Comparison of ENCODE assay signal across 29 mouse cellular contexts in genomic region chr9:57750901-57751300, GRCm38 (mm10). TPM values are rescaled to one million over a fixed set of nuclear protein-coding genes. Genes with fewer than 3 reads are reported as not detected.
DNase-seq lines count a peak whose midpoint lies in the region; TF ChIP-seq lines count a peak whose summit lies in the region.
"Had no signal": no experiment of that assay in that cellular context is flagged by ENCODE, and none has a peak within 500 bp of the region (broad histone marks: within the 10 kb centered on the region; RNA-seq: fewer than 3 reads in every experiment).

No protein-coding gene starts in this region.

- no peak overlapping the region for H3K9ac ChIP-seq in MEL (ENCODE audit: control insufficient read depth, low read depth, low read length, poor library complexity, severe bottlenecking)
- H3K9ac ChIP-seq: embryonic facial prominence, embryonic 13.5 days; forebrain, embryonic 12.5 days; forebrain, embryonic 15.5 days; heart, embryonic 12.5 days; heart, embryonic 15.5 days; hindbrain, embryonic 13.5 days had no signal

- peaks cover 0 to 5% of the 10 kb centered on the region in 2 experiments; a peak in 2 of 4 replicates for H3K4me1 ChIP-seq in MEL (ENCODE audit: control insufficient read depth in 1 of 2, insufficient read depth in 2 of 2, low read length in 2 of 2)
- H3K4me1 ChIP-seq: embryonic facial prominence, embryonic 10.5 days; embryonic facial prominence, embryonic 13.5 days; forebrain, embryonic 12.5 days; forebrain, embryonic 15.5 days; heart, embryonic 12.5 days; hindbrain, embryonic 10.5 days; hindbrain, embryonic 13.5 days had no signal

- H3K27ac ChIP-seq in layer of hippocampus, adult 2 months: peak overlapping the region; percentile 64
- H3K27ac ChIP-seq in MEL (ENCODE audit: control insufficient read depth, low read depth, low read length): no peak overlapping the region
- H3K27ac ChIP-seq: embryonic facial prominence, embryonic 10.5 days; embryonic facial prominence, embryonic 13.5 days; forebrain, embryonic 12.5 days; forebrain, embryonic 15.5 days; heart, embryonic 15.5 days; hindbrain, embryonic 10.5 days; hindbrain, embryonic 13.5 days had no signal

- no peak for TF ChIP-seq EP300 in MEL (IDR thresholded peaks at IDR 0.05; ENCODE audit: low read depth in 1 of 2, low read length in 2 of 2)

- H3K9me3 ChIP-seq in MEL (replicated peaks; ENCODE audit: insufficient read depth, low read length): no peaks in the 10 kb centered on the region
- H3K9me3 ChIP-seq: embryonic facial prominence, embryonic 10.5 days; embryonic facial prominence, embryonic 13.5 days; forebrain, embryonic 12.5 days; forebrain, embryonic 15.5 days; heart, embryonic 12.5 days; heart, embryonic 15.5 days; hindbrain, embryonic 10.5 days; hindbrain, embryonic 13.5 days had no signal

- H3K4me3 ChIP-seq in layer of hippocampus, adult 2 months: no peak overlapping the region
- H3K4me3 ChIP-seq in MEL (ENCODE audit: control insufficient read depth in 1 of 2, insufficient read depth in 1 of 2, low read depth in 2 of 2, low read length in 2 of 2): no peak overlapping the region
- no peak overlapping the region for H3K4me3 ChIP-seq in myocyte
- H3K4me3 ChIP-seq: embryonic facial prominence, embryonic 10.5 days; embryonic facial prominence, embryonic 13.5 days; erythroblast, embryonic 14.5 days; forebrain, embryonic 12.5 days; forebrain, embryonic 15.5 days; heart, embryonic 12.5 days; heart, embryonic 15.5 days; hindbrain, embryonic 10.5 days; hindbrain, embryonic 13.5 days had no signal

- peaks cover 7 to 34% of the 10 kb centered on the region in 2 experiments; a peak in 3 of 4 replicates for H3K36me3 ChIP-seq in MEL (ENCODE audit: control insufficient read depth in 1 of 2, insufficient read depth in 2 of 2, low read length in 2 of 2)
- H3K36me3 ChIP-seq in myocyte (ENCODE audit: control insufficient read depth, insufficient read depth): peaks cover 68% of the 10 kb centered on the region

- no peak for DNase-seq in layer of hippocampus, adult 2 months (ENCODE audit: low spot score in 2 of 2)
- DNase-seq in layer of hippocampus, adult 9-11 months: no peak
- peak; percentile 5 for DNase-seq in thymus, postnatal 14 days
- no peak for DNase-seq in thymus, postnatal 25 days
- no peak for DNase-seq in MEL (ENCODE audit: low read depth, low spot score)
- DNase-seq in left cerebral cortex, adult 18-20 months (ENCODE audit: low spot score in 2 of 2): no peak
- DNase-seq: adrenal gland, adult 8-10 months; adrenal gland, postnatal 25 days; B cell, adult 2 months; cerebellum, adult 11-12 months; cerebellum, adult 8-10 months; cerebellum, postnatal 10 days; cerebellum, postnatal 36 days; embryo, embryonic 11 days; gastrocnemius, postnatal 10 days; gastrocnemius, postnatal 36 days; heart, adult 11 months; heart, postnatal 10 days; heart, postnatal 36 days had no signal

- TF ChIP-seq RAD21 in MEL (IDR thresholded peaks at IDR 0.05; ENCODE audit: low read depth, low read length): no peak

- no peak; a peak in 1 of 4 replicates for TF ChIP-seq POLR2A in MEL (IDR thresholded peaks at IDR 0.05; ENCODE audit: control insufficient read depth in 1 of 2, insufficient read depth in 1 of 2, low read depth in 1 of 2, low read length in 2 of 2, poor library complexity in 1 of 2)
- peak; percentile 13 for TF ChIP-seq POLR2A in myocyte (IDR thresholded peaks at IDR 0.05; ENCODE audit: insufficient read length, low read depth)

- H3ac ChIP-seq in myocyte (ENCODE audit: control insufficient read depth, insufficient read length): no peak overlapping the region

- H3K79me2 ChIP-seq in MEL (ENCODE audit: control insufficient read depth, insufficient read depth, low read length, poor library complexity) (no peaks in the 10 kb centered on the region), myocyte (ENCODE audit: control insufficient read depth, insufficient read depth) (no peaks in the 10 kb centered on the region)

- no peak for TF ChIP-seq CTCF in layer of hippocampus, adult 2 months (conservative IDR thresholded peaks at IDR 0.05)
- TF ChIP-seq CTCF in MEL (IDR thresholded peaks at IDR 0.05 in 2 of 3, conservative IDR thresholded peaks at IDR 0.05 in 1 of 3; ENCODE audit: control insufficient read depth in 1 of 3, insufficient read depth in 1 of 3, low read depth in 2 of 3, low read length in 3 of 3, poor library complexity in 1 of 3, severe bottlenecking in 1 of 3): no peak

- no peaks in the 10 kb centered on the region for H3K27me3 ChIP-seq in MEL (ENCODE audit: control insufficient read depth in 1 of 2, insufficient read depth in 2 of 2, low read length in 2 of 2)
- H3K27me3 ChIP-seq in myocyte (ENCODE audit: control insufficient read depth, insufficient read depth, insufficient read length): no peaks in the 10 kb centered on the region
- H3K27me3 ChIP-seq: embryonic facial prominence, embryonic 13.5 days; forebrain, embryonic 12.5 days; forebrain, embryonic 15.5 days; heart, embryonic 12.5 days; heart, embryonic 15.5 days; hindbrain, embryonic 13.5 days had no signal

- no peak overlapping the region for H3K4me2 ChIP-seq in myocyte (ENCODE audit: low read depth)
- H3K4me2 ChIP-seq: embryonic facial prominence, embryonic 13.5 days; forebrain, embryonic 12.5 days; forebrain, embryonic 15.5 days; heart, embryonic 12.5 days; heart, embryonic 15.5 days; hindbrain, embryonic 13.5 days had no signal

TF ChIP-seq in MEL, 35 proteins besides CTCF, POLR2A, EP300 and RAD21:
- TF ChIP-seq POLR2AphosphoS5 (IDR thresholded peaks at IDR 0.05; ENCODE audit: borderline replicate concordance, low read depth, low read length) (peak; percentile 79), TAL1 (IDR thresholded peaks at IDR 0.05; ENCODE audit: low read length) (no peak), NRF1 (IDR thresholded peaks at IDR 0.05; ENCODE audit: insufficient read depth, low read depth, low read length, poor library complexity, severe bottlenecking) (no peak), TBP (IDR thresholded peaks at IDR 0.05; ENCODE audit: low read depth, low read length) (no peak), BHLHE40 (IDR thresholded peaks at IDR 0.05; ENCODE audit: borderline replicate concordance, low read depth, low read length) (no peak), ZMIZ1 (IDR thresholded peaks at IDR 0.05; ENCODE audit: low read depth, low read length) (0 out of 2 replicates have a peak, but pooled peaks have one; percentile 38), KAT2A (conservative IDR thresholded peaks at IDR 0.05; ENCODE audit: low read depth, low read length) (no peak)

TF ChIP-seq in myocyte, 11 proteins besides CTCF, POLR2A, EP300 and RAD21:
- TF ChIP-seq POLR2AphosphoS2 (IDR thresholded peaks at IDR 0.05; ENCODE audit: insufficient read length, low read depth): peak; percentile 80
- TF ChIP-seq MAX (IDR thresholded peaks at IDR 0.05; ENCODE audit: low read depth): no peak

RNA-seq across cellular contexts. Expression of gene Clk3, which starts 14.8 kb away (rescaled TPM):
- 10 to 100 TPM; 80.2 to 83.4 TPM for total RNA-seq in layer of hippocampus, adult 2 months (2021)
- 28.8 and 31.2 TPM in 2 replicates for total RNA-seq in MEL (2012; rRNA removed)
- 10 to 100 TPM in 1 of 2 experiments, not detected in 1; 65.6 TPM for polyA plus RNA-seq in MEL (2012; ENCODE audit: insufficient read depth in 1 of 2, insufficient read length in 2 of 2, low read depth in 1 of 2, low replicate concordance in 2 of 2, missing spikeins in 1 of 2)
- 47.1 TPM for polyA plus RNA-seq in myocyte (2012; fragmentation: generic; extraction: Trizol)
- 10 to 100 TPM; 77.8 to 88.3 TPM for total RNA-seq in left cerebral cortex, adult 18-20 months (2021)

RNA-seq across cellular contexts. Expression of gene Edc3, which starts 42.6 kb away (rescaled TPM):
- total RNA-seq in layer of hippocampus, adult 2 months (2021): 10 to 100 TPM; 13.2 to 14.1 TPM
- total RNA-seq in MEL (2012; rRNA removed): 7.2 and 8.0 TPM in 2 replicates
- 10 to 100 TPM in 1 of 2 experiments, not detected in 1; 25.7 TPM for polyA plus RNA-seq in MEL (2012; ENCODE audit: insufficient read depth in 1 of 2, insufficient read length in 2 of 2, low read depth in 1 of 2, low replicate concordance in 2 of 2, missing spikeins in 1 of 2)
- 11.0 TPM for polyA plus RNA-seq in myocyte (2012; fragmentation: generic; extraction: Trizol)
- 10 to 100 TPM; 15.2 to 16.0 TPM for total RNA-seq in left cerebral cortex, adult 18-20 months (2021)
